ENCODE assay signal across 35 mouse cellular contexts in genomic region chr15:100352711-100353250, GRCm38 (mm10). TPM values are rescaled to one million over a fixed set of nuclear protein-coding genes. Genes with fewer than 3 reads are reported as not detected.
DNase-seq lines count a peak whose midpoint lies in the region; ATAC-seq and TF ChIP-seq lines count a peak whose summit lies in the region.
"Had no signal": no experiment of that assay in that cellular context is flagged by ENCODE, and none has a peak within 500 bp of the region (broad histone marks: within the 10 kb centered on the region; RNA-seq: fewer than 3 reads in every experiment).

Gene Methig1 (plus strand): TSS chr15:100353149.
Gene Mettl7a2 (plus strand): TSS chr15:100353200.

- H3K9ac ChIP-seq in kidney, embryonic 14.5 days (ENCODE audit: low read depth, low read length): no peak within 1 kb of the TSS
- no peak within 1 kb of the TSS for H3K9ac ChIP-seq in ES-E14 (ENCODE audit: insufficient read depth, low read depth, low read length, poor library complexity, severe bottlenecking)
- no peak within 1 kb of the TSS for H3K9ac ChIP-seq in intestine, embryonic 15.5 days
- H3K9ac ChIP-seq: forebrain, embryonic 13.5 days; heart, embryonic 13.5 days; hindbrain, embryonic 12.5 days; hindbrain, embryonic 15.5 days had no signal

- no peak for TF ChIP-seq CTCF in kidney, adult 2 months (conservative IDR thresholded peaks at IDR 0.05; ENCODE audit: insufficient read depth, insufficient read length, low read depth, low read length)

- H3K4me3 ChIP-seq in kidney, adult 2 months (ENCODE audit: insufficient read depth, low read depth, low read length): peak within 1 kb of the TSS; percentile 21; the same call in 1 of the 2 replicates
- H3K4me3 ChIP-seq in kidney, embryonic 14.5 days (ENCODE audit: low read length): no peak within 1 kb of the TSS
- H3K4me3 ChIP-seq in ES-E14 (ENCODE audit: insufficient read depth in 1 of 2, low read depth in 1 of 2, low read length in 2 of 2, poor library complexity in 1 of 2, severe bottlenecking in 1 of 2): peak within 1 kb of the TSS in 1 of 2 experiments; percentile 7; a peak in 1 of 4 replicates
- H3K4me3 ChIP-seq in intestine, embryonic 15.5 days (replicated peaks): no peak within 1 kb of the TSS
- H3K4me3 ChIP-seq: forebrain, embryonic 10.5 days; forebrain, embryonic 13.5 days; heart, adult 2 months; heart, embryonic 10.5 days; heart, embryonic 13.5 days; hindbrain, embryonic 12.5 days; hindbrain, embryonic 15.5 days had no signal

- H3K36me3 ChIP-seq in kidney, adult 2 months (ENCODE audit: control insufficient read depth, insufficient read depth, low read length): no peaks in the 10 kb centered on the region
- no peaks in the 10 kb centered on the region for H3K36me3 ChIP-seq in kidney, embryonic 14.5 days (ENCODE audit: control insufficient read depth, insufficient read depth, low read length)
- no peaks in the 10 kb centered on the region for H3K36me3 ChIP-seq in ES-E14 (ENCODE audit: control insufficient read depth, insufficient read depth, low read length, poor library complexity, severe bottlenecking)
- H3K36me3 ChIP-seq in intestine, embryonic 15.5 days: no peaks in the 10 kb centered on the region
- H3K36me3 ChIP-seq: forebrain, embryonic 10.5 days; heart, embryonic 10.5 days; heart, embryonic 13.5 days; hindbrain, embryonic 12.5 days; hindbrain, embryonic 15.5 days had no signal

- H3K27me3 ChIP-seq in kidney, adult 2 months (replicated peaks; ENCODE audit: control insufficient read depth, insufficient read depth, low read length): no peaks in the 10 kb centered on the region
- no peaks in the 10 kb centered on the region for H3K27me3 ChIP-seq in kidney, embryonic 14.5 days (ENCODE audit: control insufficient read depth, insufficient read depth, low read length)
- no peaks in the 10 kb centered on the region for H3K27me3 ChIP-seq in intestine, embryonic 15.5 days (replicated peaks)
- H3K27me3 ChIP-seq: forebrain, embryonic 13.5 days; heart, embryonic 13.5 days; hindbrain, embryonic 12.5 days; hindbrain, embryonic 15.5 days; Patski had no signal

- in situ Hi-C loops in ES-E14 (cut with MboI; ENCODE audit: low sequenced_read_pairs in 2 of 2, unreplicated experiment in 2 of 2): no loop called here

- H3K9me3 ChIP-seq in kidney, embryonic 14.5 days (ENCODE audit: control insufficient read depth, low read length): no peaks in the 10 kb centered on the region
- H3K9me3 ChIP-seq in ES-E14 (ENCODE audit: control insufficient read depth, insufficient read depth, low read depth, low read length): no peaks in the 10 kb centered on the region
- no peaks in the 10 kb centered on the region for H3K9me3 ChIP-seq in intestine, embryonic 15.5 days
- H3K9me3 ChIP-seq: forebrain, embryonic 10.5 days; forebrain, embryonic 13.5 days; heart, embryonic 10.5 days; heart, embryonic 13.5 days; hindbrain, embryonic 12.5 days; hindbrain, embryonic 15.5 days had no signal

- TF ChIP-seq POLR2A in kidney, adult 2 months (IDR thresholded peaks at IDR 0.05; ENCODE audit: low read depth, low read length): peak; percentile 18

- no peak within 1 kb of the TSS for H3K4me2 ChIP-seq in kidney, embryonic 14.5 days (replicated peaks; ENCODE audit: low read depth, low read length)
- H3K4me2 ChIP-seq in intestine, embryonic 15.5 days (replicated peaks): no peak within 1 kb of the TSS
- H3K4me2 ChIP-seq: forebrain, embryonic 13.5 days; hindbrain, embryonic 12.5 days; hindbrain, embryonic 15.5 days had no signal

- H3K4me1 ChIP-seq in kidney, adult 2 months (ENCODE audit: control insufficient read depth, insufficient read depth, low read length): peaks cover 12% of the 10 kb centered on the region
- no peaks in the 10 kb centered on the region for H3K4me1 ChIP-seq in kidney, embryonic 14.5 days (ENCODE audit: control insufficient read depth, insufficient read depth, low read length)
- H3K4me1 ChIP-seq in ES-E14 (ENCODE audit: control insufficient read depth in 2 of 2, insufficient read depth in 2 of 2, low read length in 2 of 2, poor library complexity in 1 of 2): peaks cover 0 to 4% of the 10 kb centered on the region in 2 experiments; a peak in 1 of 4 replicates
- H3K4me1 ChIP-seq in intestine, embryonic 15.5 days (replicated peaks): peaks cover 5% of the 10 kb centered on the region; the same call in 1 of the 2 replicates
- H3K4me1 ChIP-seq: forebrain, embryonic 10.5 days; forebrain, embryonic 13.5 days; hindbrain, embryonic 12.5 days; hindbrain, embryonic 15.5 days had no signal

- no peak for ATAC-seq in kidney, embryonic 14.5 days (ENCODE audit: low FRiP score, low TSS enrichment)
- ATAC-seq in intestine, embryonic 15.5 days: peak; percentile 22; the same call in 1 of the 2 replicates
- ATAC-seq: CD4-positive, CD25-positive, alpha-beta regulatory T cell, adult 4 months; forebrain, embryonic 13.5 days; forebrain, embryonic 16.5 days; Patski had no signal

- peak within 1 kb of the TSS; percentile 46; the same call in 1 of the 2 replicates for H3K27ac ChIP-seq in kidney, adult 2 months (ENCODE audit: insufficient read depth, low read depth, low read length)
- no peak within 1 kb of the TSS for H3K27ac ChIP-seq in kidney, embryonic 14.5 days (ENCODE audit: low read depth, low read length)
- H3K27ac ChIP-seq in ES-E14 (ENCODE audit: insufficient read depth, low read depth, low read length, poor library complexity, severe bottlenecking): no peak within 1 kb of the TSS
- no peak within 1 kb of the TSS for H3K27ac ChIP-seq in intestine, embryonic 15.5 days
- H3K27ac ChIP-seq: forebrain, embryonic 10.5 days; forebrain, embryonic 13.5 days; heart, adult 2 months; hindbrain, embryonic 12.5 days; hindbrain, embryonic 15.5 days had no signal

- peak; percentile 37 for DNase-seq in kidney, adult 2 months
- no peak for DNase-seq in ES-E14 (ENCODE audit: low read depth, low spot score)
- no peak for DNase-seq in cerebellum, adult 11-12 months
- DNase-seq in cerebellum, adult 9-11 months: no peak
- DNase-seq in neural tube, embryonic 10.5 days (ENCODE audit: extremely low spot score, low spot score): no peak
- DNase-seq: adrenal gland, postnatal 25 days; cerebellum, adult 2 months; cerebellum, postnatal 10 days; cerebellum, postnatal 36 days; gastrocnemius, postnatal 10 days; gastrocnemius, postnatal 36 days; heart, adult 2 months; heart, postnatal 14 days; heart, postnatal 4 days; kidney, adult 9 months had no signal

- WGBS in kidney, adult 2 months: 73% methylated on average over 10 of the region's 10 CpGs
- 86% methylated on average over 10 of the region's 10 CpGs for WGBS in kidney, embryonic 14.5 days
- 72% methylated on average over 10 of the region's 10 CpGs for WGBS in intestine, embryonic 15.5 days

TF ChIP-seq in ES-E14, 5 proteins besides CTCF, POLR2A, EP300 and RAD21:
- TF ChIP-seq ZNF384 (IDR thresholded peaks at IDR 0.05; ENCODE audit: low read depth, low read length): 0 out of 2 replicates have a peak, but pooled peaks have one; percentile 27
- TF ChIP-seq ZC3H11A (IDR thresholded peaks at IDR 0.05; ENCODE audit: borderline replicate concordance, low read depth, low read length): no peak

RNA-seq across cellular contexts. Expression of gene Methig1, which starts in this region (rescaled TPM):
- 16.5 and 16.6 TPM in 2 replicates for polyA plus RNA-seq in kidney, adult 2 months (2012; rRNA removed)
- polyA plus RNA-seq in kidney, embryonic 14.5 days (2014; fragmentation: Nextera tagmentation; extraction: Ambion mirVana): 0.27 and 0.87 TPM in 2 replicates
- 0.37 and 0.54 TPM in 2 replicates for total RNA-seq in ES-E14 (2012; rRNA removed)
- polyA plus RNA-seq in intestine, embryonic 15.5 days (2015; fragmentation: Nextera tagmentation; extraction: Ambion mirVana): 0.14 and 0.15 TPM in 2 replicates
- total RNA-seq: gastrocnemius, adult 18-20 months; gastrocnemius, postnatal 10 days; gastrocnemius, postnatal 36 days; granulocyte monocyte progenitor cell, adult 5-6 weeks; heart, postnatal 14 days; heart, postnatal 4 days had no signal
- polyA plus RNA-seq: brain, embryonic 14.5 days; C2C12; CD4-positive, CD25-positive, alpha-beta regulatory T cell, adult 4 months; cerebellum, adult 2 months; cortical plate, adult 2 months; embryonic facial prominence, embryonic 14.5 days; forebrain, embryonic 10.5 days; forebrain, embryonic 13.5 days; forebrain, embryonic 16.5 days; heart, adult 2 months; heart, embryonic 13.5 days; heart, embryonic 16.5 days; hindbrain, embryonic 12.5 days; hindbrain, embryonic 15.5 days; intestine, embryonic 14.5 days had no signal

RNA-seq across cellular contexts. Expression of gene Mettl7a2, which starts in this region (rescaled TPM):
- polyA plus RNA-seq in kidney, adult 2 months (2012; rRNA removed): 74.0 and 96.6 TPM in 2 replicates
- polyA plus RNA-seq in kidney, embryonic 14.5 days (2014; fragmentation: Nextera tagmentation; extraction: Ambion mirVana): not detected in 2 replicates
- total RNA-seq in ES-E14 (2012; rRNA removed): 1.4 and 5.1 TPM in 2 replicates
- not detected in 2 replicates for polyA plus RNA-seq in intestine, embryonic 15.5 days (2015; fragmentation: Nextera tagmentation; extraction: Ambion mirVana)
- total RNA-seq: granulocyte monocyte progenitor cell, adult 5-6 weeks had no signal
- polyA plus RNA-seq: brain, embryonic 14.5 days; C2C12; CD4-positive, CD25-positive, alpha-beta regulatory T cell, adult 4 months; cerebellum, adult 2 months; cortical plate, adult 2 months; embryonic facial prominence, embryonic 11.5 days; embryonic facial prominence, embryonic 14.5 days; forebrain, embryonic 10.5 days; forebrain, embryonic 13.5 days; forebrain, embryonic 16.5 days; heart, adult 2 months; heart, embryonic 10.5 days; heart, embryonic 13.5 days; heart, embryonic 16.5 days; hindbrain, embryonic 12.5 days; hindbrain, embryonic 15.5 days; intestine, embryonic 14.5 days had no signal

Comparison
In these comparisons a context has a peak if more than half of its experiments do, and no peak if none do; other contexts are left out.
1. RNA of gene Mettl7a2 (polyA plus RNA-seq): 74.0 to 96.6 TPM in kidney, adult 2 months; not detected in kidney, embryonic 14.5 days and not detected in intestine, embryonic 15.5 days; every median in the first group is over 10 times any median in the second.
2. Peak in ATAC-seq in intestine, embryonic 15.5 days; RNA of the genes that start here not detected or under 1 TPM.